ENCODE assay signal across 27 mouse cellular contexts in genomic region chr6:55919206-55919605, GRCm38 (mm10).
DNase-seq lines count a peak whose midpoint lies in the region; ATAC-seq and TF ChIP-seq lines count a peak whose summit lies in the region.
"Had no signal": no experiment of that assay in that cellular context is flagged by ENCODE, and none has a peak within 500 bp of the region (broad histone marks: within the 10 kb centered on the region; RNA-seq: fewer than 3 reads in every experiment).

No protein-coding gene starts in this region.

- ATAC-seq in hindbrain, embryonic 13.5 days (ENCODE audit: low FRiP score) = no peak
- ATAC-seq in hindbrain, postnatal 0 days = no peak
- no peak for ATAC-seq in midbrain, embryonic 16.5 days
- no peak for ATAC-seq in midbrain, postnatal 0 days (ENCODE audit: low FRiP score)
- no peak for ATAC-seq in neural tube, embryonic 14.5 days (ENCODE audit: low read depth)
- no peak for ATAC-seq in megakaryocyte, adult 5-6 weeks (ENCODE audit: poor library complexity, severe bottlenecking)
- ATAC-seq: inflammation-experienced regulatory T-cells, adult 6 months; liver, postnatal 0 days had no signal

- WGBS in hindbrain, embryonic 13.5 days = 87% methylated on average over 5 of the region's 5 CpGs
- 72% methylated on average over 5 of the region's 5 CpGs for WGBS in hindbrain, postnatal 0 days
- 85% methylated on average over 5 of the region's 5 CpGs for WGBS in midbrain, embryonic 16.5 days
- 83% methylated on average over 5 of the region's 5 CpGs for WGBS in midbrain, postnatal 0 days
- 77% methylated on average over 5 of the region's 5 CpGs for WGBS in neural tube, embryonic 14.5 days

- no peaks in the 10 kb centered on the region for H3K36me3 ChIP-seq in hindbrain, embryonic 13.5 days
- H3K36me3 ChIP-seq in hindbrain, postnatal 0 days (ENCODE audit: insufficient read depth, low read length) = no peaks in the 10 kb centered on the region
- H3K36me3 ChIP-seq in midbrain, embryonic 16.5 days (ENCODE audit: control insufficient read depth, insufficient read depth, low read length) = no peaks in the 10 kb centered on the region
- H3K36me3 ChIP-seq in midbrain, postnatal 0 days (ENCODE audit: insufficient read depth, low read length) = no peaks in the 10 kb centered on the region
- H3K36me3 ChIP-seq in neural tube, embryonic 14.5 days (ENCODE audit: control insufficient read depth, insufficient read depth, low read length) = no peaks in the 10 kb centered on the region
- H3K36me3 ChIP-seq: embryonic facial prominence, embryonic 12.5 days; heart, embryonic 12.5 days had no signal

- DNase-seq in hindbrain, postnatal 0 days (ENCODE audit: low spot score) = no peak
- DNase-seq in midbrain, postnatal 0 days (ENCODE audit: low spot score) = no peak
- peak; percentile 32 to 58 for DNase-seq in cerebellum, postnatal 14 days
- no peak for DNase-seq in ovary, adult 18-20 months (ENCODE audit: low spot score)
- DNase-seq: adrenal gland, postnatal 36 days; B cell, adult 2 months; gastrocnemius, postnatal 10 days; heart, adult 11 months; heart, postnatal 14 days; kidney, adult 2 months; kidney, postnatal 10 days; layer of hippocampus, postnatal 36 days; liver; liver, postnatal 0 days; lung, postnatal 10 days; right cerebral cortex, adult 18-20 months; thymus, adult 18-20 months; thymus, postnatal 4 days had no signal

- H3K27me3 ChIP-seq in hindbrain, embryonic 13.5 days = no peaks in the 10 kb centered on the region
- no peaks in the 10 kb centered on the region for H3K27me3 ChIP-seq in hindbrain, postnatal 0 days (ENCODE audit: insufficient read depth, low read length)
- H3K27me3 ChIP-seq in midbrain, embryonic 16.5 days (ENCODE audit: control insufficient read depth, insufficient read depth, low read depth, low read length) = no peaks in the 10 kb centered on the region
- no peaks in the 10 kb centered on the region for H3K27me3 ChIP-seq in midbrain, postnatal 0 days (ENCODE audit: insufficient read depth, low read length)
- no peaks in the 10 kb centered on the region for H3K27me3 ChIP-seq in neural tube, embryonic 14.5 days (ENCODE audit: control insufficient read depth, insufficient read depth, low read length)
- H3K27me3 ChIP-seq: embryonic facial prominence, embryonic 12.5 days; heart, embryonic 12.5 days had no signal

- no peak overlapping the region for H3K9ac ChIP-seq in hindbrain, embryonic 13.5 days
- H3K9ac ChIP-seq in hindbrain, postnatal 0 days (replicated peaks; ENCODE audit: low read length) = no peak overlapping the region
- no peak overlapping the region for H3K9ac ChIP-seq in midbrain, embryonic 16.5 days (ENCODE audit: low read depth, low read length)
- no peak overlapping the region for H3K9ac ChIP-seq in midbrain, postnatal 0 days (replicated peaks; ENCODE audit: low read length, poor library complexity, severe bottlenecking)
- no peak overlapping the region for H3K9ac ChIP-seq in neural tube, embryonic 14.5 days (replicated peaks; ENCODE audit: low read depth, low read length)
- H3K9ac ChIP-seq: embryonic facial prominence, embryonic 12.5 days; heart, embryonic 12.5 days; liver, postnatal 0 days had no signal

- no peak for TF ChIP-seq CTCF in hindbrain, postnatal 0 days (IDR thresholded peaks at IDR 0.05; ENCODE audit: low read depth)
- TF ChIP-seq CTCF in midbrain, postnatal 0 days (IDR thresholded peaks at IDR 0.05) = no peak

- H3K27ac ChIP-seq in hindbrain, embryonic 13.5 days = peak overlapping the region; percentile 71
- no peak overlapping the region for H3K27ac ChIP-seq in hindbrain, postnatal 0 days
- H3K27ac ChIP-seq in midbrain, embryonic 16.5 days (ENCODE audit: low read length) = peak overlapping the region; percentile 33
- no peak overlapping the region for H3K27ac ChIP-seq in midbrain, postnatal 0 days (ENCODE audit: low read depth, low read length)
- H3K27ac ChIP-seq in neural tube, embryonic 14.5 days (ENCODE audit: low read depth, low read length) = peak overlapping the region; percentile 66; the same call in 1 of the 2 replicates
- H3K27ac ChIP-seq: embryonic facial prominence, embryonic 12.5 days; layer of hippocampus, adult 2 months had no signal

- no peak overlapping the region for H3K4me3 ChIP-seq in hindbrain, embryonic 13.5 days
- H3K4me3 ChIP-seq in hindbrain, postnatal 0 days (ENCODE audit: low read length) = no peak overlapping the region
- no peak overlapping the region for H3K4me3 ChIP-seq in midbrain, embryonic 16.5 days (ENCODE audit: low read depth, low read length)
- no peak overlapping the region for H3K4me3 ChIP-seq in midbrain, postnatal 0 days (ENCODE audit: low read depth, low read length)
- H3K4me3 ChIP-seq in neural tube, embryonic 14.5 days (ENCODE audit: low read depth, low read length) = no peak overlapping the region
- H3K4me3 ChIP-seq: embryonic facial prominence, embryonic 12.5 days; erythroblast, embryonic 14.5 days; heart, embryonic 12.5 days; layer of hippocampus, adult 2 months had no signal

- H3K4me2 ChIP-seq in hindbrain, embryonic 13.5 days = no peak overlapping the region
- no peak overlapping the region for H3K4me2 ChIP-seq in hindbrain, postnatal 0 days (ENCODE audit: low read depth, low read length)
- no peak overlapping the region for H3K4me2 ChIP-seq in midbrain, embryonic 16.5 days (ENCODE audit: low read length)
- no peak overlapping the region for H3K4me2 ChIP-seq in midbrain, postnatal 0 days (ENCODE audit: low read depth, low read length, poor library complexity, severe bottlenecking)
- H3K4me2 ChIP-seq in neural tube, embryonic 14.5 days (ENCODE audit: low read depth, low read length) = no peak overlapping the region
- H3K4me2 ChIP-seq: embryonic facial prominence, embryonic 12.5 days; heart, embryonic 12.5 days had no signal

- H3K4me1 ChIP-seq in hindbrain, embryonic 13.5 days (replicated peaks) = peaks cover 19% of the 10 kb centered on the region
- H3K4me1 ChIP-seq in hindbrain, postnatal 0 days (ENCODE audit: insufficient read depth, low read length) = peaks cover 3% of the 10 kb centered on the region; the same call in 1 of the 2 replicates
- peaks cover 6% of the 10 kb centered on the region for H3K4me1 ChIP-seq in midbrain, embryonic 16.5 days (ENCODE audit: control insufficient read depth, insufficient read depth, low read length)
- H3K4me1 ChIP-seq in midbrain, postnatal 0 days (ENCODE audit: insufficient read depth, low read length) = no peaks in the 10 kb centered on the region
- peaks cover 5% of the 10 kb centered on the region for H3K4me1 ChIP-seq in neural tube, embryonic 14.5 days (ENCODE audit: control insufficient read depth, insufficient read depth, low read length)
- H3K4me1 ChIP-seq: embryonic facial prominence, embryonic 12.5 days; heart, embryonic 12.5 days had no signal

- H3K9me3 ChIP-seq in hindbrain, embryonic 13.5 days = no peaks in the 10 kb centered on the region
- H3K9me3 ChIP-seq in hindbrain, postnatal 0 days (ENCODE audit: low read length) = no peaks in the 10 kb centered on the region
- no peaks in the 10 kb centered on the region for H3K9me3 ChIP-seq in midbrain, embryonic 16.5 days (replicated peaks; ENCODE audit: control insufficient read depth, low read length, poor library complexity, severe bottlenecking)
- no peaks in the 10 kb centered on the region for H3K9me3 ChIP-seq in midbrain, postnatal 0 days (ENCODE audit: low read length)
- no peaks in the 10 kb centered on the region for H3K9me3 ChIP-seq in neural tube, embryonic 14.5 days (ENCODE audit: control insufficient read depth, low read length)
- H3K9me3 ChIP-seq: embryonic facial prominence, embryonic 12.5 days; heart, embryonic 12.5 days had no signal

Comparison
In these comparisons a context has a peak if more than half of its experiments do, and no peak if none do; other contexts are left out.
1. H3K27ac ChIP-seq: peak in hindbrain, embryonic 13.5 days (single experiment), midbrain, embryonic 16.5 days (single experiment) and neural tube, embryonic 14.5 days (single experiment); none in hindbrain, postnatal 0 days (single experiment) and midbrain, postnatal 0 days (single experiment).
2. DNase-seq: peak in cerebellum, postnatal 14 days (2 of 2); none in hindbrain, postnatal 0 days (single experiment), midbrain, postnatal 0 days (single experiment) and ovary, adult 18-20 months (single experiment).